Mouse (Mus musculus): ENCODE measurements around the gene Drosha. TPM values are rescaled to one million over a fixed set of nuclear protein-coding genes. Genes with fewer than 3 reads are reported as not detected.
"Not testable (repeated sequence)": the region's sequence is repeated elsewhere in the genome, so short reads cannot be mapped to it uniquely, and the experiment has no call there.

Gene Drosha
- polyA plus RNA-seq, 1 experiment from 2014 or later, result 63.2 TPM

DNA sequence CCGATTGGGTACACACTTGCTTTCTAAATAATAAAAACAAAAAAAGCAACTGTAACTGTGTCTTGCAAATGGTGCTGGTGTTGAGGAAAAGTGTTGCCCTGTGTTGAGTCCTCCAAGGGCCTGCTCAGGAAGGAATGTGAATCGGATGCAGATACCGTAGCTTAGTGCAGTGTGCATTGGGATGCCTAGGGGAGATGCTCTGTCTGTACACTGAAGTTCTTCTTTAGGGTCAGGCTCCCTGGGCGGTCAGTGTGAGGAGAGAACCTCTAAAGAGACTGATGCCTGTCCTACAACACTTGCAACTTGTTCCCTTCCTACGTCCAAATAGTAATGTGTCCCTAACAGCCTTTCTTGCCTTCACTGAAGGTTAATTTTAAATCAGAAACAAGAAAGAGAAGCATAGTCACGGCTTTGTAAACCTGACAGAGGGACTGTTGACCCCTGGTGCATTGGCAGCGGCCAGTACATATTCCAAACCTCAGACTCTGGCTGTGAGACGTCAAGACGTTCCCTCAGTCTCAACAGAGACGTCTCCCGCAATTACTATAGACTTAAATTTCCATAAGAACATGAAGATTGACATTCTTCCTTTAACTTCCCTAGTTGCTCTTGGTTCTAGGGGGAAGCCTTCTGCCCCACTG, 94.8 kb downstream of the Drosha start:
- H3K9ac ChIP-seq (replicated peaks; ENCODE audit: low read length); H3K4me3 ChIP-seq (replicated peaks; ENCODE audit: low read depth, low read length); DNase-seq; H3K27me3 ChIP-seq (ENCODE audit: control insufficient read depth, insufficient read depth, low read length); H3K4me1 ChIP-seq (ENCODE audit: control insufficient read depth, insufficient read depth, low read length); H3K27ac ChIP-seq (replicated peaks; ENCODE audit: low read depth, low read length); H3K9me3 ChIP-seq (ENCODE audit: control insufficient read depth, low read length); ATAC-seq (ENCODE audit: low FRiP score, low TSS enrichment); H3K4me2 ChIP-seq (ENCODE audit: low read length): not testable (repeated sequence)
- H3K36me3 ChIP-seq (ENCODE audit: control insufficient read depth, insufficient read depth, low read length), result peaks cover 75% of the 10 kb centered on the region
- 78% methylated on average over 11 of the region's 11 CpGs for WGBS

- WGBS, result 68% methylated on average over 24 of the region's 24 CpGs
- ATAC-seq (ENCODE audit: low FRiP score, low TSS enrichment) (no peak), DNase-seq (peak; percentile 29)
- Histone ChIP-seq H3K4me3 (replicated peaks; ENCODE audit: low read depth, low read length) (no peak overlapping the region), H3K27me3 (ENCODE audit: control insufficient read depth, insufficient read depth, low read length) (no peaks in the 10 kb centered on the region), H3K36me3 (ENCODE audit: control insufficient read depth, insufficient read depth, low read length) (peaks cover 78% of the 10 kb centered on the region), H3K4me2 (ENCODE audit: low read length) (no peak overlapping the region), H3K9me3 (ENCODE audit: control insufficient read depth, low read length) (no peaks in the 10 kb centered on the region), H3K27ac (replicated peaks; ENCODE audit: low read depth, low read length) (no peak overlapping the region), H3K4me1 (ENCODE audit: control insufficient read depth, insufficient read depth, low read length) (no peaks in the 10 kb centered on the region), H3K9ac (replicated peaks; ENCODE audit: low read length) (no peak overlapping the region)
These were observed 95.6 kb downstream of the Drosha start for GRCm38 (mm10) chr15:12919967-12920870.

- H3K4me1 ChIP-seq (ENCODE audit: control insufficient read depth, insufficient read depth, low read length), result no peaks in the 10 kb centered on the region
- DNase-seq, result no peak
- ATAC-seq (ENCODE audit: low FRiP score, low TSS enrichment), result no peak
- H3K27ac ChIP-seq (replicated peaks; ENCODE audit: low read depth, low read length), result no peak overlapping the region
- H3K4me2 ChIP-seq (ENCODE audit: low read length), result no peak overlapping the region
- H3K36me3 ChIP-seq (ENCODE audit: control insufficient read depth, insufficient read depth, low read length), result peaks cover 77% of the 10 kb centered on the region
- H3K27me3 ChIP-seq (ENCODE audit: control insufficient read depth, insufficient read depth, low read length), result no peaks in the 10 kb centered on the region
- H3K9ac ChIP-seq (replicated peaks; ENCODE audit: low read length), result no peak overlapping the region
- H3K4me3 ChIP-seq (replicated peaks; ENCODE audit: low read depth, low read length), result no peak overlapping the region
- 96% methylated on average over 6 of the region's 6 CpGs for WGBS
- no peaks in the 10 kb centered on the region for H3K9me3 ChIP-seq (ENCODE audit: control insufficient read depth, low read length)
These were observed 97.3 kb downstream of the Drosha start for GRCm38 (mm10) chr15:12921901-12922300.

DNA sequence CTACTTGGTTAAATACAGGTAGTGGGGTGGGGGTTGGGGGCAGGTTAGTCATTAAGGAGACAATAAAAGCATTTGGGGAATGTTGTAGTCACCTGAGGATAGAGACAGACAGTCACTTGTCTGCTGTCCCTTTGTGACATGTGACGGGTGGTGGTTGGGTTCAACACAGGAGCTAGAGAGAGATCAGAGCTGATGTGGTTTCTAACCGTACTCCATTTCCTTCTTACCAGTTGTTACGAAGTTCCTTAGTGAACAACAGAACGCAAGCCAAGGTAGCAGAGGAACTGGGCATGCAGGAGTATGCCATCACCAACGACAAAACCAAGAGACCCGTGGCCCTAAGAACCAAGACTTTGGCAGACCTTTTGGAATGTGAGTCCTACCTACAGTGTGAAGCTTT, 99.2 kb downstream of the Drosha start:
- Histone ChIP-seq H3K27me3 (ENCODE audit: control insufficient read depth, insufficient read depth, low read length) (no peaks in the 10 kb centered on the region), H3K27ac (replicated peaks; ENCODE audit: low read depth, low read length) (no peak overlapping the region), H3K4me3 (replicated peaks; ENCODE audit: low read depth, low read length) (no peak overlapping the region), H3K36me3 (ENCODE audit: control insufficient read depth, insufficient read depth, low read length) (peaks cover 71% of the 10 kb centered on the region), H3K4me1 (ENCODE audit: control insufficient read depth, insufficient read depth, low read length) (no peaks in the 10 kb centered on the region), H3K4me2 (ENCODE audit: low read length) (no peak overlapping the region), H3K9me3 (ENCODE audit: control insufficient read depth, low read length) (no peaks in the 10 kb centered on the region), H3K9ac (replicated peaks; ENCODE audit: low read length) (no peak overlapping the region)
- ATAC-seq (ENCODE audit: low FRiP score, low TSS enrichment), result no peak
- WGBS, result 91% methylated on average over 6 of the region's 6 CpGs
- no peak for DNase-seq

GRCm38 (mm10) chr15:12931481-12931880, 106.9 kb downstream of the Drosha start:
- DNase-seq (no peak), ATAC-seq (ENCODE audit: low FRiP score, low TSS enrichment) (no peak)
- Histone ChIP-seq H3K27ac (replicated peaks; ENCODE audit: low read depth, low read length) (no peak overlapping the region), H3K4me3 (replicated peaks; ENCODE audit: low read depth, low read length) (no peak overlapping the region), H3K9ac (replicated peaks; ENCODE audit: low read length) (no peak overlapping the region), H3K4me1 (ENCODE audit: control insufficient read depth, insufficient read depth, low read length) (no peaks in the 10 kb centered on the region), H3K9me3 (ENCODE audit: control insufficient read depth, low read length) (no peaks in the 10 kb centered on the region), H3K4me2 (ENCODE audit: low read length) (no peak overlapping the region), H3K36me3 (ENCODE audit: control insufficient read depth, insufficient read depth, low read length) (peaks cover 61% of the 10 kb centered on the region), H3K27me3 (ENCODE audit: control insufficient read depth, insufficient read depth, low read length) (no peaks in the 10 kb centered on the region)
- WGBS, result 95% methylated on average over 5 of the region's 5 CpGs

- Histone ChIP-seq H3K4me3 (replicated peaks; ENCODE audit: low read depth, low read length) (no peak overlapping the region), H3K4me2 (ENCODE audit: low read length) (no peak overlapping the region), H3K27me3 (ENCODE audit: control insufficient read depth, insufficient read depth, low read length) (no peaks in the 10 kb centered on the region), H3K27ac (replicated peaks; ENCODE audit: low read depth, low read length) (no peak overlapping the region), H3K9ac (replicated peaks; ENCODE audit: low read length) (no peak overlapping the region), H3K36me3 (ENCODE audit: control insufficient read depth, insufficient read depth, low read length) (peaks cover 27% of the 10 kb centered on the region), H3K4me1 (ENCODE audit: control insufficient read depth, insufficient read depth, low read length) (no peaks in the 10 kb centered on the region), H3K9me3 (ENCODE audit: control insufficient read depth, low read length) (no peaks in the 10 kb centered on the region)
- WGBS, result 93% methylated on average over 10 of the region's 10 CpGs
- DNase-seq (no peak), ATAC-seq (ENCODE audit: low FRiP score, low TSS enrichment) (no peak)
These were observed 111.7 kb downstream of the Drosha start for GRCm38 (mm10) chr15:12936217-12936732.

DNA sequence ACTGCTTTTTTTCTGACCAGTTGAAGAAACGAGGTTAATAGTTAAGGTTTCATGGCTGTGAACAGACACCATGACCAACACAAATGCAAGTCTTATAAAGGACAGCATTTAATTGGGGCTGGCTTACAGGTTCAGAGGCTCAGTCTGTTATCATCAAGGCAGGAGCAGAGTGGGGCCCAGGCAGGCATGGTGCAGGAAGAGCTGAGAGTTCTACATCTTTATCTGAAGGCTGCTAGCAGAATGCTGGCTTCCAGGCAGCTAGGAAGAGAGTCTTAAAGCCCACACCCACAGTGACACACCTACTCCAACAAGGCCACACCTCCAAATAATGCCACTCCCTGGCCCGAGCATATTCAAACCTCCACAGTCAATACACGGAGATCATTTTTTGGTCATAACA, 112.7 kb downstream of the Drosha start:
- 95% methylated on average over 3 of the region's 3 CpGs for WGBS
- H3K4me2 ChIP-seq (ENCODE audit: low read length); H3K27ac ChIP-seq (replicated peaks; ENCODE audit: low read depth, low read length); H3K9me3 ChIP-seq (ENCODE audit: control insufficient read depth, low read length); H3K4me3 ChIP-seq (replicated peaks; ENCODE audit: low read depth, low read length); H3K9ac ChIP-seq (replicated peaks; ENCODE audit: low read length); DNase-seq; H3K4me1 ChIP-seq (ENCODE audit: control insufficient read depth, insufficient read depth, low read length); ATAC-seq (ENCODE audit: low FRiP score, low TSS enrichment); H3K27me3 ChIP-seq (ENCODE audit: control insufficient read depth, insufficient read depth, low read length): not testable (repeated sequence)
- peaks cover 24% of the 10 kb centered on the region for H3K36me3 ChIP-seq (ENCODE audit: control insufficient read depth, insufficient read depth, low read length)

DNA sequence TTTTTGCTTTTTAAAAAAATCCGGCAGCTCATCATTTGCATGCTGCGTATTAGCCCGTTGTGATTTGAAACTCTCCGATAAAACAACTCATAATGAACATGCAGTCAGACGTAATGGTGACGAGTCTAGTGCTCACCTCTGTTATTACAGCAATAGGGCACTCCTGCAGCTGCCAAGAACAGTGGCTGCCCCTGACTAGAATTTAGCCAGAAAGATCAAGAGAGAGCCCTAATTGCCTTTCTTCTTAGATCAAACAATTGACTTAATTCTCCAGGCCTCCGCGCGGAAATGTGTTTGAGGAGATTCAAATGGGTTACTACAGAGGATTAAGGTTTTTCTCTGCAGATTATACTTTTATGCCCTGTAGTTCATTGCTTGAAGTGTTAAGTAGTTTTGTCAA, 116.5 kb downstream of the Drosha start:
- Histone ChIP-seq H3K27me3 (ENCODE audit: control insufficient read depth, insufficient read depth, low read length) (no peaks in the 10 kb centered on the region), H3K9me3 (ENCODE audit: control insufficient read depth, low read length) (no peaks in the 10 kb centered on the region), H3K36me3 (ENCODE audit: control insufficient read depth, insufficient read depth, low read length) (peaks cover 8% of the 10 kb centered on the region), H3K27ac (replicated peaks; ENCODE audit: low read depth, low read length) (no peak overlapping the region), H3K4me3 (replicated peaks; ENCODE audit: low read depth, low read length) (no peak overlapping the region), H3K4me1 (ENCODE audit: control insufficient read depth, insufficient read depth, low read length) (no peaks in the 10 kb centered on the region; the same call in 1 of the 2 replicates), H3K4me2 (ENCODE audit: low read length) (no peak overlapping the region), H3K9ac (replicated peaks; ENCODE audit: low read length) (no peak overlapping the region)
- WGBS, result 34% methylated on average over 9 of the region's 9 CpGs
- ATAC-seq (ENCODE audit: low FRiP score, low TSS enrichment) (no peak), DNase-seq (peak; percentile 54)

Measured in midbrain, embryonic 14.5 days (tissue).